ENCODE assay signal across 25 mouse cellular contexts in genomic region chr7:140944236-140944635, GRCm38 (mm10). TPM values are rescaled to one million over a fixed set of nuclear protein-coding genes. Genes with fewer than 3 reads are reported as not detected.
"Had no signal": no experiment of that assay in that cellular context is flagged by ENCODE, and none has a peak within 500 bp of the region (broad histone marks: within the 10 kb centered on the region; RNA-seq: fewer than 3 reads in every experiment).

No protein-coding gene starts in this region.

- DNase-seq: liver, postnatal 0 days; lung, adult 2 months; lung, postnatal 14 days; lung, postnatal 4 days; midbrain, embryonic 14.5 days; retina, postnatal 1 day; right cerebral cortex, adult 18-20 months; right cerebral cortex, postnatal 25 days; right cerebral cortex, postnatal 4 days; spleen, adult 18-20 months; thymus, adult 18-20 months; thymus, postnatal 14 days; thymus, postnatal 36 days had no signal

- H3K27ac ChIP-seq: liver, embryonic 15.5 days; lung, embryonic 15.5 days; midbrain, embryonic 12.5 days; neural tube, embryonic 12.5 days had no signal

- H3K36me3 ChIP-seq: midbrain, embryonic 12.5 days had no signal

- H3K27me3 ChIP-seq: liver, embryonic 15.5 days; lung, embryonic 15.5 days; midbrain, embryonic 12.5 days; neural tube, embryonic 12.5 days had no signal

- H3K9me3 ChIP-seq: liver, embryonic 15.5 days; lung, embryonic 15.5 days; midbrain, embryonic 10.5 days; midbrain, embryonic 12.5 days; neural tube, embryonic 12.5 days had no signal

- H3K4me3 ChIP-seq: liver, embryonic 15.5 days; lung, embryonic 15.5 days; midbrain, embryonic 10.5 days; midbrain, embryonic 12.5 days; neural tube, embryonic 12.5 days had no signal

RNA-seq across cellular contexts. Expression of gene Gm45717, which starts 11.5 kb away (rescaled TPM):
- total RNA-seq: megakaryocyte-erythroid progenitor cell, adult 5-6 weeks; neutrophil, adult 5-6 weeks had no signal
- polyA plus RNA-seq: liver, embryonic 15.5 days; liver, postnatal 0 days; lung, adult 2 months; lung, embryonic 15.5 days; midbrain, embryonic 12.5 days; midbrain, embryonic 14.5 days; midbrain, embryonic 16.5 days; neural tube, embryonic 12.5 days; neural tube, embryonic 14.5 days; stomach, embryonic 14.5 days; stomach, embryonic 16.5 days; thymus, postnatal 0 days had no signal
